Mouse (Mus musculus): ENCODE data around the gene Eya2. TPM values are rescaled to one million over a fixed set of nuclear protein-coding genes. Genes with fewer than 3 reads are reported as not detected.

Eya2 gene
- total RNA-seq, 1 experiment from 2014 or later, result 5.0 TPM

DNA sequence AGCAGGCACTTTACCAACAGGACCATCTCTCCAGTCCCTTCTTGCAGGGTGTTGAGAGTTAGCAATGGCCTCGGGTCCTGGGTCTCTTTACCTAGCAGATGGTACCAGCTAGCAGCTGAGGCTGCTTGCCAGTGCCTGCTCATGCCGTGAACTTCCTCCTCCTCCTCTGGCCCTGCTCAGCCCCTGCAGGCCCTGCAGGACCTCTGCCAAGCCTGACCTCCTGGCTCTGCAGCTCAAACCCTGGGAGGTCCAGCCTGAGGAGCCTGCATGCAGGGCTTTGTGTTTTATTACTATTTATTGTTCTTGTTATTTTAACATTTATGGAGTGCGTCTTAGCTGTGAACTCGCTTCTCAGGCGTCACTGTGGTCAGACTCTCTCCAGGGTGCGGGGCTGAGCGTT, 39.6 kb downstream of the Eya2 start:
- no peak for ATAC-seq (ENCODE audit: extremely low read depth, insufficient number of reproducible peaks, low FRiP score, poor library complexity, severe bottlenecking)

DNA sequence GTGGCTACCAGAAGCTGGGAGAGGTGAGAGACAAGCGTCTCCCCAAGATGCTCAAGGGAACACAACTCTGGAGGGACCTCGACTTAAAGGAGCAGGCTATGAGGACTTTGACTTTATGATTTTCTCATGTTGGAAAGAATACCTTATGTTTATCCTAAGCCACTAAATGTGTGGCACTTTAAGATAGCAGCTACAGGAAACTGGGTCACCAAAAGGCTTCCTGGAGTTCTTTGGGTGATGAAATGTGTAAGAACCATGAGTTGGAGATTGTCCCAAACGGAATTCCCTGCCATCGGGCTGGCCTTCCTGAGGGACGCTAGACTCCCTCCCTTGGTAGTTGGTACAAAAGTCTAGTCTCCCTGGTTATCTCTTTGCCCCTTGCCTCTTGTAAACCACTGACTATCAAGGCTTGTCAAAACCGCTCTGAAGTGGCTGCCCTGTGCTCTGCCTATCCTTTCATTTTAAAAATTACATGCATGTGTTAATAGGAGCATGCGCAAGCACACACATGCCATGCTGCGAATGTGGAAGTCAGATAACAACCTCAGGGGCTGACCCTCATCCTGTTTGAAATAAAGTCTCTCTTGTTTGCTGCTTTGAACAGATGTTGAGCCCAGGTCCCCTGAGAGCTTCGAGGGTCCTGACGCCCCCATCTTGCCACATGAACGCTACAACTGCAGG, 44.4 kb downstream of the Eya2 start:
- ATAC-seq (ENCODE audit: extremely low read depth, insufficient number of reproducible peaks, low FRiP score, poor library complexity, severe bottlenecking), result no peak

- ATAC-seq (ENCODE audit: extremely low read depth, insufficient number of reproducible peaks, low FRiP score, poor library complexity, severe bottlenecking), result no peak
Measured at GRCm38 (mm10) chr2:165641909-165642505, 47.2 kb downstream of the Eya2 start.

DNA sequence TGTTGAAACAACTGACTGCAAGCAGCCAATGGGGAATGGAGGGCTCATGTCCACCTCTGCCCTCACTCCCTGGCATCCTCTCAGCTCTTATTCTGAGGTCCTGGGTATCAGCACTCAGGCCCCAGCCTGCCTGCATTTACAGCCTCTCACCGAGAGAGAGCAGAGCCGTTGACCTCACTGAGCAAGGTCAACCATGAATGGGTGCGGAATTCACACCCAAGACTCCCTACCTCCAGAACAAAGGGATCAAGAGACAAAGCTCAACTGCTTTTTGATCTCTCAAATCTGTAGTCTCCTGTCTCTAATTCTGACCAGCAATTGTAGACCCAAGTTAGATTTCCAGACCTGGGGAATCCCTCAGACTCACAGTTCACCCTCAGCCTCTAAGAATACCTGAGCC, 48.8 kb downstream of the Eya2 start:
- no peak for ATAC-seq (ENCODE audit: extremely low read depth, insufficient number of reproducible peaks, low FRiP score, poor library complexity, severe bottlenecking)

DNA sequence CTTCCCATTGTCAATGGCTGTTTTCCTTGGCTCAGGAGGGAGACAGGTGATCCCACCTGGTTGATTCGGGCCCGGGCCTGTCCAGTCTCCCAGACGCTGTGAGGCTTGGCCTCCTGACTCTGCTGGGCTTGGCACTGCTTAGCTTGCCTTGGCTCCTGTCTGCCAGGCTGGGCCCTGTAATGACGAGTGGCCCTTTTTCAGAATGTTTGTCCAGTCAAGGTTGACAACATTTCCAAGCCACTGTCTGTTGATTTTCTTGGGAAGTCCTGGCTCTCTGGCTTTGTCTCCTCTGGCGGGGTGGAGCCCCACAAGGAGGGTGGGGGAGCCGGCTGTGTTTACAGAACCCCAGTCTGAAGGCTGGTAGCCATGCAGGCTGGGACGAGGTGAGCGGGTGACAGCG, 49.2 kb downstream of the Eya2 start:
- no peak for ATAC-seq (ENCODE audit: extremely low read depth, insufficient number of reproducible peaks, low FRiP score, poor library complexity, severe bottlenecking)

DNA sequence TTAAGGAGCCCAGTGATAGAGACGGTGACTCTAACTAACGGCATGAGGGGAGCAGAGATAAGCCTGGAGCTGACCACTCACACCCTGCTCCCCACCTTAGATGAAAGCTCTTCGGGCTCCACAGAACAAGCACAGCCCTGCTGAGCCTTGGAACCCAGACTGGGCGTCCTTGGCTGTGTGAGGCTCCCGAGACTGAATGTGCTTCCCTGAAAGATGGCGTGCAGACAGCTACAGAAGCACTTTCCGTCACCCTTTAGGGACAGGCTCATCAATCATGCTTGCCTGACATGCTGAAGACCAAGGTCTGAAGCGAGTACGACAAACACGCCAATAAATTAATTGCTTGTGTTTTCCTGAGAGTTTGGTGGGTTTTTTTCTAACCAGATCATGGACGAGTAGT, 56.2 kb downstream of the Eya2 start:
- ATAC-seq (ENCODE audit: extremely low read depth, insufficient number of reproducible peaks, low FRiP score, poor library complexity, severe bottlenecking), result no peak

DNA sequence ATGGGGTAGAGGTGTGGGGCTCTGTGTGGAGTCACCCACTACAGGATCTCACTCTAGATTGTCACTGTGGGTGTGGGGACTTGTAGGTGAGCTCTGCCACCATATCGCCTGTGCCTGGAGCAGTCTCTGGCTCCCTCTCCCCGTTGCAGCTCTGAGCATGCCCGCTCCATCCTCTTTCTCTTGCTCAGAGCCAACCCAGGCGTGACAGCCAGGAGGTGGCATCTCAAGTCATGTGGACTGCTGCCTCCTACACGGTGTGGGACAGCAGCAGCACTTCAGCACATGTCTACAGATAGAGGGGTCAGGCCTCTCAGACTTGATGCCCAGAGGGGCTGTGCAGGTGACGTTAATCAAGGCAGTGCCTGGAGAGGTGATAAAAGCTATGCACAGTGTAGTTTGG, 57.4 kb downstream of the Eya2 start:
- no peak for ATAC-seq (ENCODE audit: extremely low read depth, insufficient number of reproducible peaks, low FRiP score, poor library complexity, severe bottlenecking)

DNA sequence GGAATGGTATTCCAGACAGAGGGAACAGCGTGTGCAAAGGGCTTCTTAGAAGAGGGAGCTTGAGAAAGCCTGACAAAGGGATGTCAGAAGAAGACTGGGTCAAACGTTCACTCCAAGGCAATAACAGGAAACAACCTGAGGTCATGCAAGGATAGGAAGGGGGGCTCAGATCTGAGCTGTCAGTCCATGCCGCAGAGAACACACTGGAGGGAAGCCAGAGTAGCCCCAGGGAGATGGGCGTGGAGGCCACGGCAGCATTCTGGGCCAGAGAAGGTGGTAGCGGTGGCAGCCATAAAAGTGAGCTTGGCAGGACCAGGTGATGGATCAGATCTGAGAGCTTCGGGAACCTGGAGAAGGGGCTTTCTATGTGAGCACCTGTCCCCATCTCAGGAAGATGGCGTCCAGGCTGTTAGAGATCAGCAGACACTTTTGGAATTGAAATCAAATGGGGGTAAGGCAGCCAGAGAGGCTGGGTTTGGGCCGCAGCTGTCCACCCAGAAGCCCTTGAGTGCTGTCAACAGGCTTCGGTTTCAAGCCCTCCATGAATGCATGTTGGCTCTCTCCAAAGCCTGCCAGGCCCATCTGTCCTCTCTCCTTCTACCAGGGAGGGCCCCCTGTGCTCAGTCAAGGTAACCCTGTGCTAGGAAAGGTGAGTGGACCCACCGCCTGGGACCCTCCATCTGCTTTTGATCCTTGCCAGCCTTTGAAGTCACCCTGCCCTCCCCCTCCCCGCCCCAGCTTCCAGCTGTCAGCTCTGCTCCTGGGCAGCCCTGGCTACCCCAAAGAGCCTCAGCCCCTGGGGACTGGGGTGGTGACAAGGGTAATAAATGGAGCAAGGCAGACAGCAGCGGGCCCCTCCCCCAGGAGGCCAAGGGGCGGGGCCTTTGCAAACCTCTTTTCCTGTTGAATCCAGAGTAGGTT, 58.4 kb downstream of the Eya2 start:
- peak; percentile 31; the same call in 1 of the 2 replicates for ATAC-seq (ENCODE audit: extremely low read depth, insufficient number of reproducible peaks, low FRiP score, poor library complexity, severe bottlenecking)

DNA sequence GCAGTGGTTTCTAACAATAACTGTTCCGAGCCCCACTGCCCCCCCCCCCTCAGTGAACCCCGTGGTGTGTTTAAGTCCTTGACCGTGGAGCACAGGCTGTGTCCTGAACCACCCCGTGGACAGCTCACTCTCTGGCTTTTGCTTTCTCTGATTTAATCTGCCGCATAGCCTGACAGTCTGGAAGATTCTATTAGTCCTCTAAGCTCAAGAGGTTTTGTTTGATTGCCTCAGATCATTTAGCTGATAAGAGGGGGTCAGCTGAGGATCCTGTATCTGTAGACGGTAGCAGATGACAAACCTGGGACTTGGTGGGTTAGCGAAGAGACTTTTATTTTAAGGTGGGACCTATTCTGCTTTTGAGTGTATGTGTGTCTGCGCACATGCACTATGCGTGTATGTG, 59.3 kb downstream of the Eya2 start:
- no peak for ATAC-seq (ENCODE audit: extremely low read depth, insufficient number of reproducible peaks, low FRiP score, poor library complexity, severe bottlenecking)

DNA sequence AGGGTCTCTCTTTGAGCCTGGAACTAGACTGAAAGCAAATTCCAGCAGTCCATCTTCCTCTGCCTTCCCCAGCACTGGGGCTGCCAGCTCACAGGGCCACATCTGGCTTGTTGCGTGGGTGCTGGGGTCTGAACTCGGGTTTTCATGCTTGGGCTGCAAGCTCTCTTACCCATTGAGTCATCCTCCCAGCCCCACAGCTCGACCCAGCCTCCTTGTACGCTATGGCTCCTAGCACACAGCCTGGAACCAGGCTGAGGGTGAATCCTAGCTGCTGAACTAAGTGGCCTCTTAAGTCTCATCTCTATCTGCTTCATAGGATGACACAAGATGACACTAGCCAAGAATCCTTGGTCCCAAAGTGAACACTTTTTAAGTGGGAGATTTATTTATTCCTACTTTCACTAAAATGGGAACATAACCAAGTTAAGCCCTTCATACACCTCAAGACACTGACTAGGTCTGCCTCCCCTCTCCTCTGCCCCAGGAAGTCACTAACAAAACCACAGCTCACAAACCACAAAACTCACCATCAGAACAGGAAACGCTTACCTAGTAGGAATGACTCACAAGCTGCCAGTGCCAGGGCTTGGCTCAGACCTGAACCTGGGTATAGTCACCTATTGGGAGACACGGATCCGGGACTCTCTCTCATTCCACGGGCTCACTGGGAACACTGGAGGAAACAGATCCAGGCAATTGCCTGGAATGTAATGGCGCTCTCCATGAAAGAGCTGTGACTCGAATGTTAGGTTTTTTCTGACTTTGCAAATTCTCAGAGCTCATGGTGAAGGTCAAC, 60.1 kb downstream of the Eya2 start:
- ATAC-seq (ENCODE audit: extremely low read depth, insufficient number of reproducible peaks, low FRiP score, poor library complexity, severe bottlenecking), result peak; percentile 49; the same call in 1 of the 2 replicates

- ATAC-seq (ENCODE audit: extremely low read depth, insufficient number of reproducible peaks, low FRiP score, poor library complexity, severe bottlenecking), result no peak
Measured at GRCm38 (mm10) chr2:165656541-165656940, 61.7 kb downstream of the Eya2 start.

- no peak for ATAC-seq (ENCODE audit: extremely low read depth, insufficient number of reproducible peaks, low FRiP score, poor library complexity, severe bottlenecking)
Measured at GRCm38 (mm10) chr2:165656956-165657355, 62.1 kb downstream of the Eya2 start.

- no peak for ATAC-seq (ENCODE audit: extremely low read depth, insufficient number of reproducible peaks, low FRiP score, poor library complexity, severe bottlenecking)
Measured at GRCm38 (mm10) chr2:165659552-165659951, 64.7 kb downstream of the Eya2 start.

- no peak for ATAC-seq (ENCODE audit: extremely low read depth, insufficient number of reproducible peaks, low FRiP score, poor library complexity, severe bottlenecking)
Measured at GRCm38 (mm10) chr2:165663266-165663665, 68.4 kb downstream of the Eya2 start.

DNA sequence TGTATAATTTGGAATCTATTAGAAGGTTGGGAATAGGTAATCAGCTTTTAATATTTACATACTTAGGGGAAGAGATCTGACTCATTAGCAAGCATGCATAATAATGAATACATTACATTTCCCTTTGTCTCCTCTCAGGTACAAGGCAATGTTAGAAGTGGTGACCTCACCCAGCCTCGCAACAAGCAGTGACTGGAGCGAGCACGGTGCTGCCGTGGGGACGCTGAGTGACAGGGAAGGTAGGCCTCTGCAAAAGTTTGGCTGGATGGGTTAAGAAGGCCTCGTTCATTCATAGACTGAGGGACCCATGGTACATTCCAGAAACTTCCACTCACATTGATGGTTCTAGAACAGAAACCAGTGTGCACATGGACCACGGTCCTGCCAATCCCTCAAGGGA, 69.8 kb downstream of the Eya2 start:
- no peak for ATAC-seq (ENCODE audit: extremely low read depth, insufficient number of reproducible peaks, low FRiP score, poor library complexity, severe bottlenecking)

GRCm38 (mm10) chr2:165665176-165665575, 70.3 kb downstream of the Eya2 start:
- ATAC-seq (ENCODE audit: extremely low read depth, insufficient number of reproducible peaks, low FRiP score, poor library complexity, severe bottlenecking), result no peak

DNA sequence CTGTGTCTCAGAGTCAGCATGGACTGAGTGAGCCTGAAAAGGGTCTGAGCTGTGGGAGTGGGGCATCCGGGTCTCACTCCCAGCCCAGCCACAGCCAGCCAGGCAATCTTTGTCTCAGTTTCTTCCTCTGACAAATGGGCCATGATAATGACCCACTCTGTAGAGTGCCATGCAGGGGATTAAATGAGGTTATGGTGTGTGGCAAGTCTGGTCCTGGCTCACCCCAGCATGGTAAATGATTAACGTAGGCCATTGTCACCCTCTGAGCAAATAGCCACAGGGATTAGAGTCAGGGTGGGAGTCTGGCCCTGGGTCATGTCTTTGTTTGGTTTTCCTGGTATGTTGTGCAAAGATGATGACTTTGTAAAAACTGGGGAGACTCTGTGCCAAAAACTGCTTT, 72.3 kb downstream of the Eya2 start:
- no peak for ATAC-seq (ENCODE audit: extremely low read depth, insufficient number of reproducible peaks, low FRiP score, poor library complexity, severe bottlenecking)

DNA sequence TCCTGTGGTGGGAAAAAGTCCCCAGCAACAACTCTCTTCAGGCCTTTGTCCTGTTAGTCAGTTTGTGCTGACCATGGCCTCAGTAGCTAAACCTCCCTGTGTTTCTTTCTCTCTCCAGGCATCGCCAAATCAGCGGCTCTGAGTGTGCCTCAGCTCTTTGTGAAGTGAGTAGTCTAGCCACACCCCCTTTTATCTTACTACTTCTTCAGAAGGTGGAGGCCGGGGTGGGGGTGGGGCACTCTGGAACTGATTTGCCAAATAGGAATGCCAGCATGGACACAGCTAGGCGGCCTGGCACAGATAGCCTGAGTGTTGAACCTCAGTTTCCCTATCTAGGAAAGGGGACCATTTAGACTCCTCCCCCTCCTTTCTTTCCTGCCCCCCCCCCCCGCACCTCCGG, 87.9 kb downstream of the Eya2 start:
- ATAC-seq (ENCODE audit: extremely low read depth, insufficient number of reproducible peaks, low FRiP score, poor library complexity, severe bottlenecking), result no peak

DNA sequence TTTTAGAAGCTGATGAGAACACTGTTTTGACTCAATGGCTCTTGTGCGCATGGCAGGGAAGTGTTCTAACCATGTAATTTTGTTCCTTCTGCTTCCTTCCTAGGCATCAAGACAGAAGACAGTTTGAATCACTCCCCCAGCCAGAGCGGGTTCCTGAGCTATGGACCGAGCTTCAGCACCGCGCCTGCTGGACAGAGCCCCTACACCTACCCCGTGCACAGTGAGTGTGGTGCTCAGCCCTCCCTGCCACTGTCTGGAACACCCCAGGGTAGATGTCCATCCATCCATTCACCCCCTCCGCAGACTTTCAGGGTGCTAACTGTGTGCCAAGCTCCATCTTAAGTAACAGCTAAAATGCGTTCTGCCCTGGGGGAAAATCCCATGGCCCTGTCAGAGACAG, 92.7 kb downstream of the Eya2 start:
- ATAC-seq (ENCODE audit: extremely low read depth, insufficient number of reproducible peaks, low FRiP score, poor library complexity, severe bottlenecking), result no peak
